Mouse (Mus musculus): Measurements from ENCODE around the gene Aph1b. TPM values are rescaled to one million over a fixed set of nuclear protein-coding genes. Genes with fewer than 3 reads are reported as not detected.
"Not testable (repeated sequence)": the region's sequence is repeated elsewhere in the genome, so short reads cannot be mapped to it uniquely, and the experiment has no call there.

Aph1b gene
- polyA plus RNA-seq, 1 experiment: 0.01 TPM

DNA sequence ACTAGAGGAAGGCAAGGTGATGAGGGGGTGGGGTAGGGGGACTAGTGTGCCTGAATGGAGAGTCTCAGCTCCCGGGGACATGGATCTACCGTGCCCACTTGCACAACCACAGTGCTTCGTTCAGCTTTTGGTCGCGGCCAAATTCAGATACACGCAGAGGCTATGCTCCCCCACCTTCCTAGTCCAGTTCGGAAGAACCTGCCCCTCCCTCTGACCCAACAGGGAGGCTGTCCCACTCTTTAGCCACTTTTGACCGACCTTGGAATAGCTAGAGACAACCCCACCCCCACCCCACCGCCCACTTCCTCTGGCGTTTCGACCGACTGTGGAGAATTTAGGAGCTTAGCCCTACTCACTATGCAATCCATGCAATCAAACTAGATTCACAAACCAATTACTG lies 6.7 kb upstream of the Aph1b start:
- TF ChIP-seq TAL1 (IDR thresholded peaks at IDR 0.05; ENCODE audit: low read length): no peak
- no peak for TF ChIP-seq GATA1 (IDR thresholded peaks at IDR 0.05; ENCODE audit: low read length)
- Histone ChIP-seq H3K4me3 (replicated peaks) (peak overlapping the region; percentile 12), H3K9me3 (ENCODE audit: control insufficient read depth, low read length) (no peaks in the 10 kb centered on the region), H3K36me3 (ENCODE audit: control insufficient read depth) (no peaks in the 10 kb centered on the region), H3K27me3 (ENCODE audit: control insufficient read depth) (peaks cover 49% of the 10 kb centered on the region), H3K4me1 (ENCODE audit: control insufficient read depth) (peaks cover 7% of the 10 kb centered on the region)

DNA sequence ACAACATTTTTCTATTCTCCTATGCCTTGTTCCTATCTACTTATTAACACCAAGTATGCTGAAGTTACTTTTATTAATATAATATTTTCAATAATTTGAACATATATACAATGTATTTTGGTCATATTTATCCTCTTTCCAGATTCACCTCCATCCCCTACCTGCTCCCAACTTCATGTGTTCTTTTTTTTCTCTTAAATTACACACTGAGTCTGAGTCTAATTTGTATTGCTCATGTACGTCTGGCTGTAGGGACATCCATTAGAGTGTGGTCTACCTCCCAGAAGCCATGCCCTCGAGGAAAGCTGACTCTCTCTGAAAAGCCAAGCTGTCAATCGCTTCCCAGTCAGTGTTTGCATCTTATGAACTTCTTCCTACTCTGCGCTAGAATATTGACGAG lies 1.4 kb upstream of the Aph1b start, which contains the start of gene Gm10647:
TSS of gene Gm10647 (plus strand) at position 301 of the 400 bp plus-strand sequence.
- H3K36me3 ChIP-seq (ENCODE audit: control insufficient read depth): no peaks in the 10 kb centered on the region
- TF ChIP-seq GATA1 (IDR thresholded peaks at IDR 0.05; ENCODE audit: low read length): no peak
- TF ChIP-seq TAL1 (IDR thresholded peaks at IDR 0.05; ENCODE audit: low read length): no peak

DNA sequence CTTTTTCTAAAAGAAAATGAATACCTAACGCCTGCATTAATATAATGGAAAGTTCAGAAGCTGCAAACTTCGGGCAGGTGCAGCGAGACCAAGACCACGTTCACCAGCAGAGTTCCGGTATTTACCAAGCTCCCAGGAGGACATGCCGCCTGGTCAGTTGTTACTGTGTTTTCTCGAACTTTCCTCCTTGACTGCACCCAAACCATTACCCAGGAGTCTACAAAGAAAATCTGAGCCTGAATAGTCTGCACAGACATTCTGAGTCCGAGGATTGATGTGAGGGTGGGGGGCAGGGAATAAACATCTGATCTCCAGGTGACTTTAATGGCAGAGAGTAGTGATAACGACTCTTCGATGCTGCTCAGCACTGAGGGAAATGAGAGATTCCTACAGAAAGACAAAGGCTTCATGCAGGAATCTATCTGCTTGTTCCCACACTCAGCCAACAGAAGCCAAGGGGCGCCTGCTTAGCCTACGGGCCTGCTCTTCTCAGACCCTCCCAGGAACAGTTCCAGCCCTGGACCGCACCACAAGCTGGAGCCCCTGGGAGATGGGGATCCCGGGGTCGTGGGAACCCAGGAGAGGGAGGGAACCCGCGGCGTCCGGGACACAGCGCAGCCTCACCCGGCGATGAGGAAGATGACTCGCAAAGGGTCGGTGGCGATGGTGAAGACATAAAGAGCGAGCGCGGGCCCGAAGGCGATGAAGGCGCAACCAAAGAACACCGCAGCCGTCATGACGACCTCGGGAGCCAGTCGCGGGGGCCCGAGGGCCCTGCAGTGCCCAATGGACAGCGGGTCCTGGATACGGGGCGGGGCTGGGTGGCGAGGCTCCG lies 444 bp downstream of the Aph1b start:
- peak overlapping the region; percentile 81 for H3K4me3 ChIP-seq (replicated peaks)
- peaks cover 27% of the 10 kb centered on the region for H3K4me1 ChIP-seq (ENCODE audit: control insufficient read depth)
- no peaks in the 10 kb centered on the region for H3K36me3 ChIP-seq (ENCODE audit: control insufficient read depth)
- H3K27me3 ChIP-seq (ENCODE audit: control insufficient read depth): peaks cover 34% of the 10 kb centered on the region
- TF ChIP-seq GATA1 (IDR thresholded peaks at IDR 0.05; ENCODE audit: low read length): no peak
- TF ChIP-seq TAL1 (IDR thresholded peaks at IDR 0.05; ENCODE audit: low read length): no peak
- H3K9me3 ChIP-seq (ENCODE audit: control insufficient read depth, low read length): no peaks in the 10 kb centered on the region

More for the DNA sequence above, 1.4 kb upstream of the Aph1b start, which contains the start of gene Gm10647:
- H3K4me1 ChIP-seq (ENCODE audit: control insufficient read depth): peaks cover 27% of the 10 kb centered on the region
- H3K4me3 ChIP-seq (replicated peaks): peak within 1 kb of the TSS; percentile 81
- peaks cover 34% of the 10 kb centered on the region for H3K27me3 ChIP-seq (ENCODE audit: control insufficient read depth)
- no peaks in the 10 kb centered on the region for H3K9me3 ChIP-seq (ENCODE audit: control insufficient read depth, low read length)

DNA sequence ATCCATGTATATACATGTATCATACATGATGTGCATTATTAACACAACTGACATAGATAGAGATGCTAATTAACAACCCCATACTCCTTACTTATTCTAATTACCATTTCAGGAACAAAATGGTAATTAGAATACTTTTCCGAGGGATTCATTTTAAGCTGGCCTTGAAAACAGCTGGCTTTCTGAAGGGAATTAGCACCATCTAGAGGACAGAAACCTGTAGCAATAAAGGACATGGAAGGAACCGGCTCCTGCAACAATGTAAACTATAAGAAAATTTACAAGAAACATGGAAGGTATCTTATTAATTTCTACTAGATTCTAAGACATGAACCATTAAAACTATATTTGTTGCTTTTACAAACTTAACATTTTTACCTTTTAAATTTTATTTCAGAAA lies 7.5 kb downstream of the Aph1b start:
- Histone ChIP-seq H3K36me3 (ENCODE audit: control insufficient read depth) (no peaks in the 10 kb centered on the region), H3K4me3 (replicated peaks) (no peak overlapping the region), H3K27me3 (ENCODE audit: control insufficient read depth) (peaks cover 9% of the 10 kb centered on the region), H3K9me3 (ENCODE audit: control insufficient read depth, low read length) (no peaks in the 10 kb centered on the region), H3K4me1 (ENCODE audit: control insufficient read depth) (no peaks in the 10 kb centered on the region)
- no peak for TF ChIP-seq GATA1 (IDR thresholded peaks at IDR 0.05; ENCODE audit: low read length)
- no peak for TF ChIP-seq TAL1 (IDR thresholded peaks at IDR 0.05; ENCODE audit: low read length)

DNA sequence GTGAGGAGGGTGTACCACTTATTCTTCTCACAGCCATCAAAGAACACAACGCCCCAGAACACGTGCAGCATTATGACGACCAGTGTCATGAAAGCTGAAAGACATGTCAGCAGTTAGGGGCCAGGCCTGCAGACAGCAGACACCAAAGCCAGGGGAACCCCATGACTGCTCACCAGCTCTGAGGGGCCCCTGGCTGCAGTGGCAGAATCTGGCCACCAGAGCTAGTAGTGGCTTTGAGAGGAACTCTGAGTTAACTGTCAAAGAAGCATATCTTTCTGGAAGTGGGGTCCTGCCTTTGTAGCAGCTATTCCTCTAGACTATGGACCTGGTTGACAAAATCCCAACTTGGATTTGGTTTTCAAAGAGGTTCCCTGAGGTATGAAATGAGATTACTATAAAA lies 10.7 kb downstream of the Aph1b start:
- not testable (repeated sequence) for H3K36me3 ChIP-seq (ENCODE audit: control insufficient read depth); H3K9me3 ChIP-seq (ENCODE audit: control insufficient read depth, low read length); H3K4me1 ChIP-seq (ENCODE audit: control insufficient read depth); H3K27me3 ChIP-seq (ENCODE audit: control insufficient read depth); H3K4me3 ChIP-seq (replicated peaks)

DNA sequence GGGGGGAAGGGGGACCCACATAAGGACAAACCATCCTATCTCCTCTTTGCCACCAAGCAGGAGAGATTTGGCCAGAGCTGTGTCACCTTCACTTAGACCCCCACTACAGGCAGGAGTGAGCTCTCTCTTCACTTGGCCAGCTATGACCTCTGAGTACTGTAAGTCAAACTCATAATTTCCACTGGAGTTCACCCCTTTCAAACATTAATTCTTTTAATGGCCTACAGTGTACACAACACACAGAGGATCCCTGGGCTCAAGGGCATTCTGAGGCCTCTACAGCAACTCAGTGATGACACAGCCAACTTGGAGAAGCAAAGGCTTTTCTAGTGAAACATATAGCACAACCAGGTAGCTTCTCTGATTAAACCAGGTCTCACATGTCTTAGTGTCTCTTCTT lies 24.6 kb downstream of the Aph1b start:
- H3K4me1 ChIP-seq (ENCODE audit: control insufficient read depth): no peaks in the 10 kb centered on the region
- no peaks in the 10 kb centered on the region for H3K36me3 ChIP-seq (ENCODE audit: control insufficient read depth)
- no peaks in the 10 kb centered on the region for H3K9me3 ChIP-seq (ENCODE audit: control insufficient read depth, low read length)
- TF ChIP-seq GATA1 (IDR thresholded peaks at IDR 0.05; ENCODE audit: low read length) (no peak), TAL1 (IDR thresholded peaks at IDR 0.05; ENCODE audit: low read length) (no peak)
- H3K27me3 ChIP-seq (ENCODE audit: control insufficient read depth): no peaks in the 10 kb centered on the region
- H3K4me3 ChIP-seq (replicated peaks): no peak overlapping the region

DNA sequence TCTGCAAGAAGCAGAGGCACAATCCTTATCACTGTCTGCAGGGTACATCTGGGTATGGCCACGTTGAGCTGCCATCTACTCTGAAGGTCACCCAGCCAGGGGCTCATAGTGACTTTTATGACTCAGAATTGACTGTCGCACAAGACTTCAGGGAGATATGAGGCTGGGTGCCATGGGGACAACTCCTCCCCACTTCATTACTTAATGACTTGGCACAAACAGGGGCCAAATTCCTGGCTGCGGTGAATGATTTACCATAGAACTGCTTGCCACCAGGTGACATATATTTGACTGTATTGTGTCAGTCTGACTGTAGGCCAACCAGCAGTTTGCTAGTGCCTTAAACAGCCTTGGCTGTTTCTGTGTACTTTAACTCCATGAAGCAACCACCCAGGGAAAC lies 26.0 kb downstream of the Aph1b start:
- no peak for TF ChIP-seq TAL1 (IDR thresholded peaks at IDR 0.05; ENCODE audit: low read length)
- no peak for TF ChIP-seq GATA1 (IDR thresholded peaks at IDR 0.05; ENCODE audit: low read length)
- H3K4me1 ChIP-seq (ENCODE audit: control insufficient read depth): no peaks in the 10 kb centered on the region
- no peaks in the 10 kb centered on the region for H3K36me3 ChIP-seq (ENCODE audit: control insufficient read depth)
- H3K9me3 ChIP-seq (ENCODE audit: control insufficient read depth, low read length): no peaks in the 10 kb centered on the region
- H3K4me3 ChIP-seq (replicated peaks): no peak overlapping the region
- no peaks in the 10 kb centered on the region for H3K27me3 ChIP-seq (ENCODE audit: control insufficient read depth)

DNA sequence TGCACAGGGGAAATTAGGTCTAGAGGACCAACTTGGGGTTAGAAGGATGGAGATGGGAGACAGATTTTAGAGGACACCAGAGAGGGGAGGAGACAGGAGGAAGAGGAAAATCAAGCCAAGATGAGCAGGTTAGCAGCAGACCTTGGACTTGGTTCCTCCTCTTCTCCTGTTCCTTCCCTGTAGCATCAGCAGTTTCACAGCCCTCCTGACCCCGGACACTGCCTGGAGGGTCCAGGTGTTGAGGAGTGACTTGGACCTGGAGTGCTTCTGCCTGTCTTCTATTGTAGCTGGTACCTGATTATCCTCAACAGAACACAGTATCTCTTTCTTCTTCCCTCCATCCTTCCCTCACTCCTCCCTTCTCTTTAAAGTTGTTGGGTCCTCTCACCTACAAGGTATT lies 26.6 kb downstream of the Aph1b start:
- no peaks in the 10 kb centered on the region for H3K4me1 ChIP-seq (ENCODE audit: control insufficient read depth)
- H3K9me3 ChIP-seq (ENCODE audit: control insufficient read depth, low read length): no peaks in the 10 kb centered on the region
- H3K27me3 ChIP-seq (ENCODE audit: control insufficient read depth): no peaks in the 10 kb centered on the region
- no peak overlapping the region for H3K4me3 ChIP-seq (replicated peaks)
- no peaks in the 10 kb centered on the region for H3K36me3 ChIP-seq (ENCODE audit: control insufficient read depth)
- no peak for TF ChIP-seq GATA1 (IDR thresholded peaks at IDR 0.05; ENCODE audit: low read length)
- TF ChIP-seq TAL1 (IDR thresholded peaks at IDR 0.05; ENCODE audit: low read length): no peak

DNA sequence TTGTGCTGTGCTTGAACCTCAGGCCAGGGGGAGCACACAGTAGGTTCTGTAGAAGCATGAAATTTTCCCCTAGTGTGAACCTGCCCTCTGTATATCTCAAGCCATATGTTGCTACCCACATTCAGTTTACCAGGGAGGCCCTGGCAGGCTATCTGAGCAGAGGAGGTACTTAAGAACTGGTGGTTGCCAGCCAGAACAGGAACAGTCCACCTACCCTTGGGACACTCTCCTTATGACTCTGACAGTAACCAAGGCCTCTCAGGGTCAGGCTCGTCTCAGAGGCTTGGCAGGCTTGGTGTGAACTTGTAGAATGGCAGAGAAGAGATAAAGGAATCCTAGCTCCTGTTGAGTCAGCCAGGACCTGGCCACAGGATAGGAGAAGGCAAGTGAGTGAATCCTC lies 34.3 kb downstream of the Aph1b start:
- no peaks in the 10 kb centered on the region for H3K27me3 ChIP-seq (ENCODE audit: control insufficient read depth)
- no peak overlapping the region for H3K4me3 ChIP-seq (replicated peaks)
- no peaks in the 10 kb centered on the region for H3K36me3 ChIP-seq (ENCODE audit: control insufficient read depth)
- no peaks in the 10 kb centered on the region for H3K4me1 ChIP-seq (ENCODE audit: control insufficient read depth)
- TF ChIP-seq TAL1 (IDR thresholded peaks at IDR 0.05; ENCODE audit: low read length) (no peak), GATA1 (IDR thresholded peaks at IDR 0.05; ENCODE audit: low read length) (no peak)
- no peaks in the 10 kb centered on the region for H3K9me3 ChIP-seq (ENCODE audit: control insufficient read depth, low read length)

DNA sequence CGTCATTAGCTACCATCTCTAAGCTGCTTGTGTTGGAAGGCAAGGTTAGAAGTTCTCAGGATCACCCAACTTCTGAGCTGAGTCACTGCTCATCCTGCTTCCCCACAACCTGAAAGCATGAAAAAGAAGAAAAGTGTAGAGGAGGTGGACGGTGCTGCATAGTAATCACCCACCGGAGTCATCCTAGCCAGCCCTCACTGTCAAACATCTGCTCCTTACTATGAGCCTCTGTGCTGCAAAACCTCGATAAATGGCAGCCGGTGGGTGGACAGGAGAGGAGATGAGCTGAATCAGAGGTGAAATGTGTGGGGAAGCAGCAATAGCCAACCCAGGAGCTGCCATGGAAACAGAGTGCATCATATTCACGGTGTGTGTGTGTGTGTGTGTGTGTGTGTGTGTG lies 42.4 kb downstream of the Aph1b start:
- TF ChIP-seq TAL1 (IDR thresholded peaks at IDR 0.05; ENCODE audit: low read length) (no peak), GATA1 (IDR thresholded peaks at IDR 0.05; ENCODE audit: low read length) (no peak)
- H3K36me3 ChIP-seq (ENCODE audit: control insufficient read depth): no peaks in the 10 kb centered on the region
- no peaks in the 10 kb centered on the region for H3K9me3 ChIP-seq (ENCODE audit: control insufficient read depth, low read length)
- no peaks in the 10 kb centered on the region for H3K27me3 ChIP-seq (ENCODE audit: control insufficient read depth)
- no peaks in the 10 kb centered on the region for H3K4me1 ChIP-seq (ENCODE audit: control insufficient read depth)
- H3K4me3 ChIP-seq (replicated peaks): no peak overlapping the region
